Mouse (Mus musculus) G1E (cell line): ENCODE results near the gene Mlec. TPM values are rescaled to one million over a fixed set of nuclear protein-coding genes. Genes with fewer than 3 reads are reported as not detected.

Source experiments
- ATAC-seq: 2 replicates; pipeline ENCODE4 v1.8.0; 2016; ENCODE audit warnings: mild to moderate bottlenecking; ENCODE audit not compliant: insufficient number of reproducible peaks, poor library complexity, low FRiP score, severe bottlenecking; ENCODE audit errors: extremely low read depth
- DNase-seq: peaks from one replicate; pipeline ENCODE4 v3.0.0; 2012; ENCODE audit warnings: low spot score
- H3K27me3 ChIP-seq: 2 replicates; pipeline ENCODE4 v1.6.1; 2012; ENCODE audit warnings: mild to moderate bottlenecking, low read length, inconsistent platforms; ENCODE audit not compliant: insufficient read depth
- H3K36me3 ChIP-seq: replicated peaks from 2 replicates; pipeline ENCODE3; 2012; ENCODE audit warnings: mild to moderate bottlenecking, inconsistent platforms
- H3K4me1 ChIP-seq: 2 replicates; pipeline ENCODE4 v1.6.1; 2012; ENCODE audit warnings: low read depth, low read length, inconsistent platforms, mixed read lengths; ENCODE audit not compliant: insufficient read depth
- H3K4me3 ChIP-seq: 2 replicates; pipeline ENCODE4 v1.5.1; 2012; ENCODE audit warnings: low read depth, mild to moderate bottlenecking, inconsistent platforms, low read length, moderate library complexity, mixed read lengths
- H3K9me3 ChIP-seq: replicated peaks from 2 replicates; pipeline ENCODE4 v1.6.1; 2012; ENCODE audit warnings: inconsistent platforms
- CTCF ChIP-seq: IDR thresholded peaks from 2 replicates; pipeline ENCODE4 v1.5.1; 2012; ENCODE audit warnings: low read depth, low read length, inconsistent platforms, mixed read lengths
- GATA1 ChIP-seq: IDR thresholded peaks from 2 replicates; pipeline ENCODE4 v1.6.1; 2012; ENCODE audit warnings: borderline replicate concordance, low read length, inconsistent platforms, mixed read lengths
- GATA2 ChIP-seq: IDR thresholded peaks from 2 replicates; pipeline ENCODE4 v1.6.1; 2012; ENCODE audit warnings: low read depth, low read length, inconsistent platforms, borderline replicate concordance
- POLR2AphosphoS5 ChIP-seq: IDR thresholded peaks from 2 replicates; pipeline ENCODE4 v1.6.1; 2012; ENCODE audit warnings: low read depth, low read length, inconsistent platforms; ENCODE audit not compliant: insufficient replicate concordance
- TAL1 ChIP-seq: conservative IDR thresholded peaks from 2 replicates; pipeline ENCODE4 v1.6.1; 2012; ENCODE audit warnings: low read depth, low read length, inconsistent platforms, mixed read lengths
- polyA plus RNA-seq: library from polyadenylated mRNA; stranded (reverse); fragments of >175 nt; gene quantifications from 2 replicates; pipeline ENCODE4 v1.2.3, GENCODE M21; 2012
- total RNA-seq, 2 experiments: library from RNA; stranded (forward) in 1 of 2; stranded (reverse) in 1 of 2; fragments of 200-1000 nt in 1 of 2; fragments of >200 nt in 1 of 2; fragmentation: Nextera tagmentation in 1 of 2; gene quantifications; 2 replicates each; pipeline ENCODE4 v1.2.3; 2014 to 2017

The Mlec gene
- total and polyA plus RNA-seq, 3 experiments = 119 to 198 (median 191) TPM

DNA sequence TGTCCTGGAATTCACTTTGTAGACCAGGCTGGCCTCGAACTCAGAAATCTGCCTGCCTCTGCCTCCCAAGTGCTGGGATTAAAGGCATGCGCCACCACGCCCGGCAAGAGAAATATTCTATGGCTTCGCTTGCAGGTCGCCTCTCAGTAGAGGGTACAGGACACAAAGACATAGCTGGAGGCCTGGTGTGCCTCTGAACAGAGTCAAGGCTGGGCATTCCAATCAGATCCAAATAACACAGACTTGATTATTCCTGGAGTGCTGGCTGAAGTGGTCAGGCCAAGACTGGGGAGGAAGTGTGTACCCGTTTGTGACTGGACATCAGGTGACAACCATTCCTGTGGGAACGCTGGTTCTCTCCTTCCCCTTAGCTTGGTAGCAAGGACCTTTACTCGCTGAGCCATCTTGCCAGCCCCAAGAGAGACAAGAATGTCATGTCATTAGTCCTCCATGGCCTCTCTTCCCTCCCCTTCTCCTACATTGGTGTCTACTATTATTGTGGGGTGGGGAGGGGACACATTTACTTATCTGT, 15.7 kb downstream of the Mlec start:
- Histone ChIP-seq H3K36me3 (peaks cover 57% of the 10 kb centered on the region), H3K9me3 (no peaks in the 10 kb centered on the region), H3K4me3 (no peak overlapping the region), H3K27me3 (peaks cover 9% of the 10 kb centered on the region), H3K4me1 (peaks cover 41% of the 10 kb centered on the region)
- TF ChIP-seq CTCF (no peak), POLR2AphosphoS5 (peak; percentile 66; the same call in 1 of the 2 replicates)
- DNase-seq = no peak
- ATAC-seq = no peak

GRCm38 (mm10) chr5:115140726-115141125, 17.3 kb downstream of the Mlec start:
- DNase-seq = no peak
- no peak for TF ChIP-seq POLR2AphosphoS5
- TF ChIP-seq GATA2 = no peak
- no peak for TF ChIP-seq GATA1
- TF ChIP-seq TAL1 = no peak
- no peak for TF ChIP-seq CTCF
- H3K36me3 ChIP-seq = peaks cover 42% of the 10 kb centered on the region
- peaks cover 19% of the 10 kb centered on the region for H3K27me3 ChIP-seq
- H3K4me3 ChIP-seq = no peak overlapping the region
- ATAC-seq = no peak
- peaks cover 29% of the 10 kb centered on the region for H3K4me1 ChIP-seq
- H3K9me3 ChIP-seq = no peaks in the 10 kb centered on the region

- no peak for ATAC-seq
- Histone ChIP-seq H3K9me3 (no peaks in the 10 kb centered on the region), H3K4me3 (no peak overlapping the region), H3K27me3 (peaks cover 19% of the 10 kb centered on the region), H3K36me3 (peaks cover 26% of the 10 kb centered on the region), H3K4me1 (peaks cover 21% of the 10 kb centered on the region)
- TF ChIP-seq GATA1 = no peak
- TF ChIP-seq TAL1 = no peak
- no peak for TF ChIP-seq CTCF
- TF ChIP-seq POLR2AphosphoS5 = no peak
- no peak for TF ChIP-seq GATA2
- no peak for DNase-seq
These were observed 18.9 kb downstream of the Mlec start for GRCm38 (mm10) chr5:115139124-115139523.

DNA sequence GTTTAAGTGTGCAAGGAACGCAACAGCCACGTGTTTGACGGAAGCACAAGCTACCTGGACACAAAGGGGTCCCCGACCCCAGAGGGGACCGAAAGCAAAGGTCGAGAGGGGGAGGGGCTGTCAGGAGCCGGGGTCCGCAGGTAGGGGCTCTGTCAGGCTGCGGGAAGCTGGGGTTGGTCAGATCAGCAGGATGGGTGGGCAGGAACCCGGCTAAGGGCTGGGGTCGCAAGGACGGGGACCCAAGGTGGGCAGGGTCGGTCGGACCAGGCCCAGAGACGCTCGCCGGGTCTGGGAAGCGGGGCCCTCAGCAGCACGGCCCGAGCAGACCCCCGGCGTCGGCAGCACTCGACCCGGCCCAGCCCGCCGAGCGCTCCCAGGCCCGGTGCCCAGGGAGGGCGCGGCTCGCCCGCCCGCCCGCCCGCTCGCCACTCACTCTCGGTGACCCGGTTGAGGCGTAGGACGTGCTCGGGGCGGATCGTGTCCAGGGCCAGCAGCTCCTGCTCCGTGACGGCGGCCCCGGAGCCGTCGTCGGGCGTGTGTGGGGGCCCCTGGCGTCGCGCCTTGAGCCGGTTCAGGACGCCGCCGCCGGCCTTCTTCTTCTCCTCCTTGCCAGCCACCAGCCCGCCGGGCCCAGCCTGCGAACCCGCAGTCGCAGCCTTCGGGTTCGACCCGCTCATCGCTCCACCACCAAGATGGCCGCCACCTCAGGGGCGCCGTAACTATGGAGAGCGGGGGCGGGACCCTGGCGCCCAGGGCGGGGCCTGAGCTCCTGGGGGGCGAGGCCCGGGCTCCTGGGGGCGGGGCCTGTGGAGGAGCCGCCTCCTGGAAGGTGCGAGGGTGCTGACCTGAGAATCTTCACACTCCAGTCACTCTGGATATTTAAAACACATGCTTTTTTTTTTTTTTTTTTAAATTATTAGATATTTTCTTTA, 23.5 kb downstream of the Mlec start, which contains the start of gene Unc119b:
Gene Unc119b (minus strand): TSS at position 742 of the 932 bp plus-strand sequence.
- Histone ChIP-seq H3K9me3 (no peaks in the 10 kb centered on the region), H3K4me1 (peaks cover 22% of the 10 kb centered on the region), H3K4me3 (peak within 1 kb of the TSS; percentile 84), H3K36me3 (peaks cover 36% of the 10 kb centered on the region), H3K27me3 (peaks cover 19% of the 10 kb centered on the region)
- TF ChIP-seq GATA1 = no peak
- no peak for TF ChIP-seq CTCF
- TF ChIP-seq GATA2 = no peak
- no peak for TF ChIP-seq POLR2AphosphoS5
- TF ChIP-seq TAL1 = no peak
- ATAC-seq (peak; percentile 76), DNase-seq (peak; percentile 90)

GRCm38 (mm10) chr5:115133358-115134066, 24.5 kb downstream of the Mlec start:
- no peak for DNase-seq
- H3K4me3 ChIP-seq = peak overlapping the region; percentile 84; the same call in 1 of the 2 replicates
- peaks cover 19% of the 10 kb centered on the region for H3K4me1 ChIP-seq
- no peak for ATAC-seq
- H3K9me3 ChIP-seq = no peaks in the 10 kb centered on the region
- peaks cover 19% of the 10 kb centered on the region for H3K27me3 ChIP-seq
- no peak for TF ChIP-seq GATA2
- no peak for TF ChIP-seq POLR2AphosphoS5
- no peak for TF ChIP-seq GATA1
- no peak for TF ChIP-seq CTCF
- no peak for TF ChIP-seq TAL1
- H3K36me3 ChIP-seq = peaks cover 44% of the 10 kb centered on the region

DNA sequence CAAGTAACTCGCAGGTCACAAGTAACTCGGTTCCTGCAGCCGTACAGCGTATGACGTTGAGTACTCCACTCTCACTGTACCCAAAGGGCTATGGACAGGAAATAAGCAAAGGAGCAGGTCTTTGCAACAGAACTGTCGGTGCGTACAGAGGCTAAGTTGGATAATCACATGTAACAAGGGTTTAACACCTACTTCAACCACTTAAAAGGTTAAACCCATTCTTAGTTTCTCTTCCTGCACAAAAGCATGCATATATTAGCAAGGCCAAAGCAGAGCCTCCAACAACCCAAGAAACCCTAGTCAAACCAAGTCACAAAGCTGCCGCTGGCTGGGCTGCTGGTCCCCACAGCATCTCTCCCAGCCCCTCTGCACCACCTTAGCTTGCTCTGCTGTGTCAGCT, 25.5 kb downstream of the Mlec start:
- no peak overlapping the region for H3K4me3 ChIP-seq
- H3K27me3 ChIP-seq = peaks cover 12% of the 10 kb centered on the region
- DNase-seq (no peak), ATAC-seq (no peak)
- TF ChIP-seq TAL1 (no peak), CTCF (no peak), GATA2 (no peak), POLR2AphosphoS5 (no peak), GATA1 (no peak)
- peaks cover 17% of the 10 kb centered on the region for H3K4me1 ChIP-seq
- H3K36me3 ChIP-seq = peaks cover 55% of the 10 kb centered on the region
- H3K9me3 ChIP-seq = no peaks in the 10 kb centered on the region
